Mouse (Mus musculus) B cell, adult 2 months (primary cell): ENCODE data around the gene Ccdc54.
A peak's percentile ranks its signal among the peaks of the same experiment; 100 is the strongest.

Experiments
- DNase-seq, 2 experiments: peaks; one replicate each; pipeline ENCODE4 v3.0.0; 2022

Ccdc54 gene

GRCm38 (mm10) chr16:50591054-50591453 is at the start of gene Ccdc54:
TSS of gene Ccdc54 (minus strand) at chr16:50591154.
- no peak for DNase-seq

GRCm38 (mm10) chr16:50632585-50632984 is 41.6 kb upstream of the Ccdc54 start:
- no peak for DNase-seq

- no peak for DNase-seq
Measured at GRCm38 (mm10) chr16:50615569-50615968, 24.6 kb upstream of the Ccdc54 start.

GRCm38 (mm10) chr16:50612944-50613343 is 22.0 kb upstream of the Ccdc54 start:
- no peak for DNase-seq

- no peak for DNase-seq
Measured at GRCm38 (mm10) chr16:50610580-50610979, 19.6 kb upstream of the Ccdc54 start.

GRCm38 (mm10) chr16:50607776-50608562 is 17.0 kb upstream of the Ccdc54 start:
- no peak for DNase-seq

- no peak for DNase-seq
Measured at GRCm38 (mm10) chr16:50604826-50605225, 13.9 kb upstream of the Ccdc54 start.

- no peak for DNase-seq
Measured at GRCm38 (mm10) chr16:50601947-50602346, 11.0 kb upstream of the Ccdc54 start.

- no peak for DNase-seq
Measured at GRCm38 (mm10) chr16:50600665-50601064, 9.7 kb upstream of the Ccdc54 start.

GRCm38 (mm10) chr16:50596679-50597078 is 5.7 kb upstream of the Ccdc54 start:
- DNase-seq: no peak

- no peak for DNase-seq
Measured at GRCm38 (mm10) chr16:50596171-50596570, 5.2 kb upstream of the Ccdc54 start.

GRCm38 (mm10) chr16:50594876-50595275 is 3.9 kb upstream of the Ccdc54 start:
- DNase-seq: no peak

- no peak for DNase-seq
Measured at GRCm38 (mm10) chr16:50593361-50593760, 2.4 kb upstream of the Ccdc54 start.

- DNase-seq: peak in 1 of 2 experiments; percentile 17
Measured at GRCm38 (mm10) chr16:50589574-50590151, 1.3 kb downstream of the Ccdc54 start.

- DNase-seq: no peak
Measured at GRCm38 (mm10) chr16:50588191-50588590, 2.8 kb downstream of the Ccdc54 start.

- no peak for DNase-seq
Measured at GRCm38 (mm10) chr16:50587139-50587538, 3.8 kb downstream of the Ccdc54 start.

GRCm38 (mm10) chr16:50578361-50578760 is 12.6 kb downstream of the Ccdc54 start:
- no peak for DNase-seq

GRCm38 (mm10) chr16:50572557-50572956 is 18.4 kb downstream of the Ccdc54 start:
- DNase-seq: no peak

- no peak for DNase-seq
Measured at GRCm38 (mm10) chr16:50559163-50559771, 31.7 kb downstream of the Ccdc54 start.

- DNase-seq: no peak
Measured at GRCm38 (mm10) chr16:50553828-50554227, 37.1 kb downstream of the Ccdc54 start.

- peak in 1 of 2 experiments; percentile 5 for DNase-seq
Measured at GRCm38 (mm10) chr16:50551871-50552528, 39.0 kb downstream of the Ccdc54 start.

- DNase-seq: no peak
Measured at GRCm38 (mm10) chr16:50550927-50551326, 40.0 kb downstream of the Ccdc54 start.

- no peak for DNase-seq
Measured at GRCm38 (mm10) chr16:50542554-50543333, 48.2 kb downstream of the Ccdc54 start.
